Mouse (Mus musculus) heart, adult 2 months (tissue): ENCODE results near the gene Lgi1.

ENCODE experiments used
- CTCF ChIP-seq: fragments of 200-600 bp; IDR thresholded peaks from 2 replicates; pipeline ENCODE4 v1.8.1; 2022; ENCODE audit warnings: antibody characterized with exemption, mild to moderate bottlenecking, moderate library complexity
- EP300 ChIP-seq: fragments of 200-500 bp; IDR thresholded peaks from 2 replicates; pipeline ENCODE4 v1.6.1; 2011; ENCODE audit warnings: low read depth, low read length, control low read depth; ENCODE audit not compliant: insufficient read depth
- POLR2A ChIP-seq: fragments of 200-500 bp; IDR thresholded peaks from 2 replicates; pipeline ENCODE4 v1.6.1; 2011; ENCODE audit warnings: mild to moderate bottlenecking, low read depth, low read length, control low read depth; ENCODE audit not compliant: insufficient read depth

GRCm38 (mm10) chr19:38319168-38319567, 54.8 kb downstream of the Lgi1 start:
- TF ChIP-seq CTCF (no peak), EP300 (no peak), POLR2A (no peak)
